Mouse (Mus musculus) liver, postnatal 0 days (tissue): ENCODE results near the gene Ddb1. TPM values are rescaled to one million over a fixed set of nuclear protein-coding genes. Genes with fewer than 3 reads are reported as not detected.

Experiments used
- ATAC-seq: fragments of 200-750 bp; cut with Nextera tagmentation; 2 replicates; pipeline ENCODE4 v1.8.0; 2017; ENCODE audit warnings: mild to moderate bottlenecking, moderate library complexity
- DNase-seq: peaks from one replicate; pipeline ENCODE4 v3.0.0-alpha.2; 2016
- H3K27ac ChIP-seq: fragments of 300-500 bp; sonication (generic); 2 replicates; pipeline ENCODE4 v1.5.1; 2014; ENCODE audit warnings: antibody characterized with exemption, moderate library complexity, mild to moderate bottlenecking, low read depth
- H3K27me3 ChIP-seq: fragments of 300-500 bp; sonication (generic); 2 replicates; pipeline ENCODE4 v1.6.1; 2014; ENCODE audit warnings: low read length, control low read depth, mixed read lengths; ENCODE audit not compliant: insufficient read depth
- H3K36me3 ChIP-seq: fragments of 300-500 bp; sonication (generic); replicated peaks from 2 replicates; pipeline ENCODE4 v1.6.1; 2014; ENCODE audit warnings: mild to moderate bottlenecking, control low read depth, low read length, moderate library complexity, mixed read lengths; ENCODE audit not compliant: insufficient read depth
- H3K4me1 ChIP-seq: fragments of 300-500 bp; sonication (generic); 2 replicates; pipeline ENCODE4 v1.6.1; 2014; ENCODE audit warnings: antibody characterized with exemption, mild to moderate bottlenecking, control low read depth; ENCODE audit not compliant: insufficient read depth
- H3K4me2 ChIP-seq: fragments of 300-500 bp; sonication (generic); 2 replicates; pipeline ENCODE4 v1.6.1; 2014; ENCODE audit warnings: low read depth, mild to moderate bottlenecking, low read length, moderate library complexity, mixed read lengths
- H3K4me3 ChIP-seq: fragments of 300-500 bp; sonication (generic); 2 replicates; pipeline ENCODE4 v1.5.1; 2014; ENCODE audit warnings: low read depth, low read length
- H3K9ac ChIP-seq: fragments of 300-500 bp; sonication (generic); replicated peaks from 2 replicates; pipeline ENCODE4 v1.6.1; 2014; ENCODE audit warnings: mild to moderate bottlenecking, moderate library complexity
- H3K9me3 ChIP-seq: fragments of 300-500 bp; sonication (generic); 2 replicates; pipeline ENCODE4 v1.6.1; 2016; ENCODE audit warnings: mild to moderate bottlenecking, control low read depth, low read length, mixed read lengths
- CTCF ChIP-seq: sonication (generic); IDR thresholded peaks from 2 replicates; pipeline ENCODE4 v1.5.1; 2016; ENCODE audit warnings: antibody characterized with exemption, low read depth
- EP300 ChIP-seq: IDR thresholded peaks from 2 replicates; pipeline ENCODE4 v1.6.1; 2016; ENCODE audit warnings: antibody characterized with exemption, low read depth, mild to moderate bottlenecking
- whole genome bisulfite sequencing: fragments of 180-500 bp; shearing (Covaris S2); extraction: QIAGEN DNeasy Blood & Tissue Kit; methylation state at CpG from one replicate; pipeline ENCODE4 v1.1.7; 2014; ENCODE audit not compliant: insufficient replicate concordance; 5-methylcytosine and 5-hydroxymethylcytosine counted together
- polyA plus RNA-seq: library from polyadenylated mRNA; unstranded; fragments of >200 nt; fragmentation: Nextera tagmentation; extraction: Ambion mirVana; gene quantifications from 2 replicates; pipeline ENCODE4 v1.2.1, GENCODE M21; 2015

Ddb1 gene
- polyA plus RNA-seq, 1 experiment from 2014 or later = 81.3 TPM

DNA sequence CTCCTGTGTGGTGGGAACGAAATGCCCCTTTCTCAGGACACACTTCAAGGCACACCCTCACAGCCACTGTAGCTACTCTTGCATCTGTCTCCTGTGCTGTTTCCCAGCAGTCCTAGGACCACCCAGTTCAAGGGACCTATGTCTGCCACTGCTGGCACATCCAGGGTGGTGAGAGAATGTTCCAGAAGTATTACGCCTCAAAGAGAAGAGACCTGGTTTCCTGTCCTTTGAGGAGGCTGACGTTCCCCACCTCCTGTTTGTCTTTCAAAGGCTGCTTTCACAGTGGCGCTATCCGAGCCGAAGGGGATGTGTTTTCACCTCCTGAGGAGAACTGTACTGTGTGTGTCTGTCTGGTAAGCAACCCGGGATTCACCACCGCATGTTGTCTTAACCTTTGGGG, 43.0 kb downstream of the Ddb1 start:
- Histone ChIP-seq H3K36me3 (peaks cover 5% of the 10 kb centered on the region), H3K27me3 (no peaks in the 10 kb centered on the region), H3K9me3 (no peaks in the 10 kb centered on the region), H3K4me2 (no peak overlapping the region), H3K27ac (no peak overlapping the region), H3K9ac (no peak overlapping the region), H3K4me1 (peaks cover 3% of the 10 kb centered on the region; the same call in 1 of the 2 replicates), H3K4me3 (no peak overlapping the region)
- WGBS = 67% methylated on average over 8 of the region's 8 CpGs
- ATAC-seq (no peak), DNase-seq (no peak)
- TF ChIP-seq CTCF = no peak
- TF ChIP-seq EP300 = no peak

DNA sequence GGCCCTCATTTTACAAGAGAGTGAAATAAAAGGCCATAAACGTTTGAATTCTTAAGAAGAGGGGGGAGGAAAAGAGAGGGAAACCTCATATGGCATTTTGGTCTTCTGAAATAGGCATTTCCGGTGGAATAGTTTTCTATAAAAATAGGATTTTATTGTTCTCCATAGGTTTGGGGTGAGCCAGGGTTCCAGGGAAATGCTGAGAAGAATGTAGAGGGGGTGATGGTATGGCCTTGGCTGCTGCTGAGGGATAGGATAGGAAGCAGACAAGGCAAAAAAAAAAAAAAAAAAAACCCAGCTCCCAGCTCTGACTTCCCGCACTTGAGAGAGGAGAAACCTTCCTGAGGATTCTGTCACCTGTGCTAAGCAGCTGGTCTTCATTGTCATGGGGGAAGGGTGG, 50.9 kb downstream of the Ddb1 start:
- Histone ChIP-seq H3K36me3 (peaks cover 9% of the 10 kb centered on the region), H3K9me3 (no peaks in the 10 kb centered on the region), H3K9ac (peak overlapping the region; percentile 49; the same call in 1 of the 2 replicates), H3K27ac (peak overlapping the region; percentile 98), H3K27me3 (no peaks in the 10 kb centered on the region), H3K4me3 (no peak overlapping the region), H3K4me2 (no peak overlapping the region), H3K4me1 (peaks cover 22% of the 10 kb centered on the region)
- 69% methylated on average over 3 of the region's 3 CpGs for WGBS
- ATAC-seq = no peak
- DNase-seq = no peak
- no peak for TF ChIP-seq EP300
- no peak for TF ChIP-seq CTCF

DNA sequence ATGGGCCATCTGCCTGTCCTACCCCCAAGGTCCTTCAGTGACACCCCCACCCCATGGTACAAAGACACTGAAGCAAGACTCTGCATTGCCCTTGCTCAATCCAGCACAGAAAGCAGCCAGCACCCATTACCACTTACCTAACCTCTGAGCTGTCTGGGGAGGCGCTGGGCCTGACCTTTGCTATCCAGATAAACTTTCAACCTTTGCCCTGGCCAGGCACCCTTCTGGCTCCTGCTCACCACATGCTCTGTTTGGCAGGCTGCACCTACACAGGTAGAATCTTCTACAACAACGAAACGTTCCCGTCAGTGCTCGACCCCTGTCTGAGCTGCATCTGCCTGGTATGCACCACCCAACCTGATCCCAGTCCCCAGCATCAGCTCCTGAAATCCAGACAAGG, 52.6 kb downstream of the Ddb1 start:
- TF ChIP-seq EP300 (no peak), CTCF (no peak)
- H3K9me3 ChIP-seq = no peaks in the 10 kb centered on the region
- ATAC-seq (peak; percentile 79), DNase-seq (peak; percentile 73)
- 0 out of 2 replicates have a peak overlapping the region, but pooled peaks have one; percentile 3 for H3K4me2 ChIP-seq
- H3K27me3 ChIP-seq = no peaks in the 10 kb centered on the region
- H3K4me3 ChIP-seq = no peak overlapping the region
- 66% methylated on average over 5 of the region's 5 CpGs for WGBS
- H3K36me3 ChIP-seq = peaks cover 9% of the 10 kb centered on the region
- peaks cover 22% of the 10 kb centered on the region for H3K4me1 ChIP-seq
- H3K9ac ChIP-seq = peak overlapping the region; percentile 48
- peak overlapping the region; percentile 98 for H3K27ac ChIP-seq

DNA sequence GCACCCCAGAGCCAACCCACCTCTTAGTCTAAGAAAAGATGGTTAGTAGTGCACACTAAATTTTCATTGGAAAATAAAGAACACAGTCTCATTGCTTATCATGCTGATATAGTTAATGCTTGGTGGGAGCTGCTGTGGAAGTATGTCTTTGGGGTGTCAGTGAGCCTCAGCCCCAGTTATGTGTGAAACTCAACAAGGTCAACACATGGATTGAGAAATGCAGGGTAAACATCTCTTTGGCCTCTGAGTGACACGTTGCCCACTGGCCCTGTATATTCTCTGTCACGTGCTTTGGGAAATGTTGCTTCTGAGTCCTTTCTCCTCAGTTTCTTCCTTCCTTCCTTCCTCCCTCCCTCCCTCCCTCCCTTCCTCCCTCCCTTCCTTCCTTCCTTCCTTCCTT, 53.3 kb downstream of the Ddb1 start:
- peak overlapping the region; percentile 48; the same call in 1 of the 2 replicates for H3K9ac ChIP-seq
- ATAC-seq = peak; percentile 54
- H3K9me3 ChIP-seq = no peaks in the 10 kb centered on the region
- no peak overlapping the region for H3K4me2 ChIP-seq
- 52% methylated on average over 2 of the region's 2 CpGs for WGBS
- H3K27ac ChIP-seq = peak overlapping the region; percentile 98
- H3K27me3 ChIP-seq = no peaks in the 10 kb centered on the region
- H3K4me1 ChIP-seq = peaks cover 25% of the 10 kb centered on the region
- DNase-seq = peak; percentile 45
- H3K36me3 ChIP-seq = peaks cover 9% of the 10 kb centered on the region
- TF ChIP-seq CTCF (no peak), EP300 (peak; percentile 72)
- no peak overlapping the region for H3K4me3 ChIP-seq

GRCm38 (mm10) chr19:10661373-10661772, 56.2 kb downstream of the Ddb1 start:
- DNase-seq (peak; percentile 63), ATAC-seq (peak; percentile 72)
- Histone ChIP-seq H3K36me3 (no peaks in the 10 kb centered on the region; the same call in 1 of the 2 replicates), H3K9ac (0 out of 2 replicates have a peak overlapping the region, but pooled peaks have one; percentile 16), H3K4me2 (peak overlapping the region; percentile 34), H3K27me3 (no peaks in the 10 kb centered on the region), H3K9me3 (no peaks in the 10 kb centered on the region), H3K27ac (peak overlapping the region; percentile 93), H3K4me3 (no peak overlapping the region), H3K4me1 (peaks cover 23% of the 10 kb centered on the region)
- 43% methylated on average over 5 of the region's 5 CpGs for WGBS
- TF ChIP-seq EP300 = peak; percentile 90
- TF ChIP-seq CTCF = no peak

GRCm38 (mm10) chr19:10661919-10662318, 56.8 kb downstream of the Ddb1 start:
- Histone ChIP-seq H3K9me3 (no peaks in the 10 kb centered on the region), H3K27me3 (no peaks in the 10 kb centered on the region), H3K9ac (0 out of 2 replicates have a peak overlapping the region, but pooled peaks have one; percentile 16), H3K4me2 (peak overlapping the region; percentile 34), H3K4me3 (no peak overlapping the region), H3K4me1 (peaks cover 18% of the 10 kb centered on the region), H3K36me3 (no peaks in the 10 kb centered on the region), H3K27ac (peak overlapping the region; percentile 93)
- DNase-seq (no peak), ATAC-seq (peak; percentile 38)
- 49% methylated on average over 2 of the region's 2 CpGs for WGBS
- no peak for TF ChIP-seq CTCF
- TF ChIP-seq EP300 = peak; percentile 89

- DNase-seq = no peak
- Histone ChIP-seq H3K27ac (peak overlapping the region; percentile 93), H3K36me3 (no peaks in the 10 kb centered on the region), H3K9ac (no peak overlapping the region), H3K27me3 (no peaks in the 10 kb centered on the region), H3K9me3 (no peaks in the 10 kb centered on the region), H3K4me1 (peaks cover 16% of the 10 kb centered on the region), H3K4me3 (no peak overlapping the region), H3K4me2 (no peak overlapping the region)
- 41% methylated on average over 3 of the region's 3 CpGs for WGBS
- no peak for ATAC-seq
- TF ChIP-seq CTCF (no peak), EP300 (no peak)
Measured at GRCm38 (mm10) chr19:10662665-10663064, 57.5 kb downstream of the Ddb1 start.
